Mouse (Mus musculus): ENCODE measurements around the gene Ccdc110. TPM values are rescaled to one million over a fixed set of nuclear protein-coding genes. Genes with fewer than 3 reads are reported as not detected.

Ccdc110 gene
- total and polyA plus RNA-seq, 2 experiments from 2014 or later: 0.19 TPM; not detected in 1

DNA sequence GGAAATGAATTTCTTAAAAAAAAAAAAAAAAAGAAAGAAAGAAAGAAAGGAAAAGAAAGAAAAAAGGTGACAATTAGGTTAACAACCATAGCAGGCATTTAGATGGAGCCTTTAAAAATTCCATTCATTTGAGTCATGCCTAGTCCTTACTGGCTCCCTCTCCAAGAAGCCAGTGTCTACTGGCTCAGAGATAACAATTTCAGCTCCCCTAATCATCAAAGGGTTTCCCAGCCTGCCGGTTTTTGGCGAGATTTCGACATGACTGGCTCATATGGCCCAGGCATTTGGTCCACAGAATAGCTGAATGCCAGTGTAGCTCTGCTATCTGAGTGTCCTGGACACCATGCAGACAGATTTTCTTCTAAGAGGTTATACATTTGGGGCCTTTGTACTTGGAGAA lies 30.8 kb upstream of the Ccdc110 start:
- Histone ChIP-seq H3K9me3 (ENCODE audit: low read length) (no peaks in the 10 kb centered on the region), H3K4me2 (ENCODE audit: low read depth, low read length) (no peak overlapping the region), H3K9ac (replicated peaks; ENCODE audit: low read length) (no peak overlapping the region), H3K36me3 (ENCODE audit: insufficient read depth, low read length) (no peaks in the 10 kb centered on the region), H3K4me3 (ENCODE audit: low read length) (no peak overlapping the region), H3K27me3 (ENCODE audit: insufficient read depth, low read length) (no peaks in the 10 kb centered on the region), H3K4me1 (ENCODE audit: insufficient read depth, low read length) (no peaks in the 10 kb centered on the region), H3K27ac (no peak overlapping the region)
- DNase-seq (ENCODE audit: low spot score): no peak
- TF ChIP-seq CTCF (IDR thresholded peaks at IDR 0.05; ENCODE audit: low read depth): no peak
- ATAC-seq: no peak
- WGBS: 43% methylated on average over 3 of the region's 3 CpGs

DNA sequence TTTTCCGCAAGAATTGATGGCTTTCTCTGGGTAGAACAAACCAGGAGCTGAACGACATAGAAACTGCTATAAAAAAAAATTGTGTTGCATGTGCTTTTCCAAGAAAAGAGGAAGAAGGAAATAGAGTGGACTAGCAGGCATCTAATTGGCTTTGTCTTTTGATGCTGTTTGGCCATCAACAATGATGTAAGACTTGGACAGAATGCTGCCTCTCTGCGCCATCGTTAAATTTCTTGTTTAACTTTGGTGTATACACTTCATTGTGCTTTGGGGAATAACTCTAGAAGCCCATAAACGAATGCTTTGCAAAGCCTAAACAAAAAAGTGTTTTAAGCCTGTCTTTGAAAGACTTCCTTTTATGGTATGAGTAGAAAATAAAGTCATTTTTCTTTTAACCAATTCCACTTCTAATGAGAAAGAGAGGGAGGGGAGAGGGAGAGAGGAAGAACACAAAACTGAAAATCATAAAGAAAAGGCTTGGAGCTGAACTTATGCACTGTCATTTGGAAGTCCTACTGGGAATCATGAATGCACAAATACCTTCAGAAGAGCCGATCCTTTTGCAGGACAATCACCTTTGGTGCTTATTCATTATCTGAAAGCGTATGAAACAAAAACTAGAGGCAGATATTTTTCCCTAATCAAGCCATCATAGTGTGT lies 28.7 kb upstream of the Ccdc110 start:
- 73% methylated on average over 7 of the region's 7 CpGs for WGBS
- H3K9me3 ChIP-seq (ENCODE audit: low read length): no peaks in the 10 kb centered on the region
- no peaks in the 10 kb centered on the region for H3K4me1 ChIP-seq (ENCODE audit: insufficient read depth, low read length)
- no peak overlapping the region for H3K4me2 ChIP-seq (ENCODE audit: low read depth, low read length)
- H3K36me3 ChIP-seq (ENCODE audit: insufficient read depth, low read length): no peaks in the 10 kb centered on the region
- DNase-seq (ENCODE audit: low spot score) (no peak), ATAC-seq (no peak)
- H3K27ac ChIP-seq: no peak overlapping the region
- H3K27me3 ChIP-seq (ENCODE audit: insufficient read depth, low read length): no peaks in the 10 kb centered on the region
- H3K4me3 ChIP-seq (ENCODE audit: low read length): no peak overlapping the region
- no peak for TF ChIP-seq CTCF (IDR thresholded peaks at IDR 0.05; ENCODE audit: low read depth)
- no peak overlapping the region for H3K9ac ChIP-seq (replicated peaks; ENCODE audit: low read length)

DNA sequence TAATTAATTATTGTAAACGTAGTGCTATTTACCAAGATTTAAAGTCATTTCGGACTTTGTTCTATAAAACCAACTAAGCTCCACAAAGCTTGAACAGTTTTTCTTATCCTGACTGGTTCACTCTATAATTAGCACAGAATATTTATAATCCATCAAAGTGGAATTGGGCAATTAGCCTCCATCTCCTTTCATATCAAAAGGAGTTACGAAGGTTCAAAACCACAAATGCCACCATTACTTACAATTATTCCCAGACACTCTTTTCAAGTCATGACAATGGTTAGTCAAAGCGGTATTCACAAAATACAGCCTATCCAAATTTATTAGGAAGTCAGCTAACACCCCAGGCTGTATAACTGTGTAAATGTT lies 28.2 kb upstream of the Ccdc110 start:
- no peak for DNase-seq (ENCODE audit: low spot score)
- WGBS: 88% methylated on average over 4 of the region's 4 CpGs
- H3K36me3 ChIP-seq (ENCODE audit: insufficient read depth, low read length): no peaks in the 10 kb centered on the region

DNA sequence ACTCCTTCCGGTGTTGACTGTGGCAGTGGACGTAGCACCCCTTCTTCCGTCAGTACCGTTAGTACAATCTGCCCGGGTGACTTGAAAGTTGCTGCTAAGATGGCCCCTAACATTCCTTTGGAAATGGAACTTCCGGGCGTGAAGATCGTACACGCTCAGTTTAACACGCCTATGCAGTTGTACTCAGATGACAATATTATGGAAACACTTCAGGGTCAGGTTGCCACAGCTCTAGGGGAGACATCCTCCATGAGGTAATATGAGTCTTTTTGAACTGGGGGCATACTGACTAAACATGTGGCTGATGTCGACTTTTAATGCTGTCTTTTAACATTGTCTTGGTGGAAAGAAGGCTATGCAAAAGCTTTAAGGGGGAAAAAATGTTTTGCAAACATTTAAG lies 20.7 kb upstream of the Ccdc110 start:
- WGBS: 90% methylated on average over 11 of the region's 11 CpGs
- H3K4me2 ChIP-seq (ENCODE audit: low read depth, low read length): no peak overlapping the region
- ATAC-seq (no peak), DNase-seq (ENCODE audit: low spot score) (no peak)
- no peaks in the 10 kb centered on the region for H3K9me3 ChIP-seq (ENCODE audit: low read length)
- no peaks in the 10 kb centered on the region for H3K27me3 ChIP-seq (ENCODE audit: insufficient read depth, low read length)
- no peak overlapping the region for H3K9ac ChIP-seq (replicated peaks; ENCODE audit: low read length)
- no peaks in the 10 kb centered on the region for H3K4me1 ChIP-seq (ENCODE audit: insufficient read depth, low read length)
- H3K36me3 ChIP-seq (ENCODE audit: insufficient read depth, low read length): no peaks in the 10 kb centered on the region
- H3K4me3 ChIP-seq (ENCODE audit: low read length): no peak overlapping the region
- TF ChIP-seq CTCF (IDR thresholded peaks at IDR 0.05; ENCODE audit: low read depth): no peak
- H3K27ac ChIP-seq: no peak overlapping the region

More for the DNA sequence above, 28.2 kb upstream of the Ccdc110 start:
- Histone ChIP-seq H3K27me3 (ENCODE audit: insufficient read depth, low read length) (no peaks in the 10 kb centered on the region), H3K4me2 (ENCODE audit: low read depth, low read length) (no peak overlapping the region), H3K9me3 (ENCODE audit: low read length) (no peaks in the 10 kb centered on the region), H3K27ac (no peak overlapping the region), H3K4me3 (ENCODE audit: low read length) (no peak overlapping the region), H3K4me1 (ENCODE audit: insufficient read depth, low read length) (no peaks in the 10 kb centered on the region), H3K9ac (replicated peaks; ENCODE audit: low read length) (no peak overlapping the region)
- TF ChIP-seq CTCF (IDR thresholded peaks at IDR 0.05; ENCODE audit: low read depth): no peak
- no peak for ATAC-seq

DNA sequence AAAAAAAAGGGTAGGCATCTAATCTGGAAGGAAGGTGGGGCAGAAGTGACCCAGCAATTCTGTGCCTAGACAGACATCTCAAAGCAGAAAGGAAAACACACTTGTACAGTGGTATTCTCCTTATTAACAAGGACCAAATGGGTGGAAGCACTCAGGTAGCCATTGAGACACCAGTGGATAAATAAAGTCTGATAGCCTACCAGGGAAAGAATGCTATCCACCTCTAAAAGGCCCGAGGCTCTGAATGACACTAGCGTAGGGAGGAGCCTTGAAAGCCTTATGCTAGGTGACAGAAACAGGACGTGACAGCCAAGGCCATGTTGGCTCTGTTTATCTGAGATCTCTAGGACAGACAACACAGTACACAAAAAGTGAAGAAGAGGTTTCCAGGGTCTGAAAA lies 17.9 kb upstream of the Ccdc110 start:
- Histone ChIP-seq H3K4me2 (ENCODE audit: low read depth, low read length) (no peak overlapping the region), H3K9me3 (ENCODE audit: low read length) (no peaks in the 10 kb centered on the region), H3K36me3 (ENCODE audit: insufficient read depth, low read length) (no peaks in the 10 kb centered on the region), H3K4me3 (ENCODE audit: low read length) (no peak overlapping the region), H3K27ac (no peak overlapping the region), H3K27me3 (ENCODE audit: insufficient read depth, low read length) (no peaks in the 10 kb centered on the region), H3K9ac (replicated peaks; ENCODE audit: low read length) (no peak overlapping the region), H3K4me1 (ENCODE audit: insufficient read depth, low read length) (no peaks in the 10 kb centered on the region)
- WGBS: 83% methylated on average over 3 of the region's 3 CpGs
- ATAC-seq (no peak), DNase-seq (ENCODE audit: low spot score) (no peak)
- no peak for TF ChIP-seq CTCF (IDR thresholded peaks at IDR 0.05; ENCODE audit: low read depth)

DNA sequence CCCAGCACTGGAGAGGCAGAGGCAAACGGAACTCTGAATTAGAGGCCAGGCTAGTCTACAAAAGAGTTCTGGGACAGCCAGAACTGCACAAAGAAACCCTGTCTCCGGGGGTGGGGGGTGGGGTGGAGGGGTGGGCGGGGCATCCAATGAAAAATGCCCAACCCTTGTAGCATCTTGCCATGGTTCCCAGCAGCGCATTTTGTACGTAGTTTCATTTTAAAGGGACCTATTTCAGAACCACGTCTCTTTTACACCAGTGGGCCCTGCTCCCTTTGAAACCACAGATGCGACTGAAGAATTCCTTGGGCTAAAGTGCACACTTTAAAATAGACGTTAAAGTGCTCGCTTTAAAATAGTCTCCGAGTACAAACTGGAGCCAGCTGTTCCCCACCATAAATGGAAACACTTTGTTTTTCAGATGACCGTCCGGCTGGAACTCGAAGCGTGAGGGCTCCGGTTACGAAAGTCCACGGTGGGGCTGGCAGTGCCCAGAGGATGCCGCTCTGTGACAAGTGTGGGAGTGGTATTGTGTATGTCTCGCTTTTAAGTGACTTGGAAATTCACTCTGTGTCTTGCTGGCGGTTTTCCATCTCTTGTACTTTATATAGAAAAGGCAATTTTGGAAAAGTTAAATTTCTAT lies 17.3 kb upstream of the Ccdc110 start:
- Histone ChIP-seq H3K9ac (replicated peaks; ENCODE audit: low read length) (no peak overlapping the region), H3K27ac (no peak overlapping the region), H3K4me2 (ENCODE audit: low read depth, low read length) (0 out of 2 replicates have a peak overlapping the region, but pooled peaks have one; percentile 7), H3K36me3 (ENCODE audit: insufficient read depth, low read length) (no peaks in the 10 kb centered on the region), H3K27me3 (ENCODE audit: insufficient read depth, low read length) (no peaks in the 10 kb centered on the region), H3K4me1 (ENCODE audit: insufficient read depth, low read length) (no peaks in the 10 kb centered on the region), H3K4me3 (ENCODE audit: low read length) (no peak overlapping the region), H3K9me3 (ENCODE audit: low read length) (no peaks in the 10 kb centered on the region)
- TF ChIP-seq CTCF (IDR thresholded peaks at IDR 0.05; ENCODE audit: low read depth): no peak
- DNase-seq (ENCODE audit: low spot score) (no peak), ATAC-seq (0 out of 2 replicates have a peak, but pooled peaks have one; percentile 32)
- WGBS: 75% methylated on average over 20 of the region's 20 CpGs

DNA sequence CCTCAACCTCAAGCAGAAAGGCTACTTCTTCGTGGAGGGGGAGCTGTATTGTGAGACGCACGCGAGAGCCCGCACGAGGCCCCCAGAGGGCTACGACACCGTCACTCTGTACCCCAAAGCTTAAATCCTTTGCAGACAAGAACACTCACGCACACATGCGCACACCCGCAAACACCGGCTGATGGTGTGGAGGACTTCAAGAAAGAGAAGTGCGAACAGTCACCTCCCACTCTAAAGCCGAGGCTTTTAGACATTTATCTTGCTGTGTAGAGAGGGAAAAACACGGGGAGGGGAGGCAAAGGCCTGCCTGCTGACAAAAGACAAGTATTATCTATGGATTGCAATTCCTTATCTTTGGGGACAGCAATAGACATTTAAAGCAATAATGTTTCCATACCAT lies 15.5 kb upstream of the Ccdc110 start:
- no peaks in the 10 kb centered on the region for H3K36me3 ChIP-seq (ENCODE audit: insufficient read depth, low read length)
- ATAC-seq (no peak), DNase-seq (ENCODE audit: low spot score) (no peak)
- H3K4me1 ChIP-seq (ENCODE audit: insufficient read depth, low read length): no peaks in the 10 kb centered on the region
- no peaks in the 10 kb centered on the region for H3K27me3 ChIP-seq (ENCODE audit: insufficient read depth, low read length)
- H3K4me2 ChIP-seq (ENCODE audit: low read depth, low read length): no peak overlapping the region
- WGBS: 88% methylated on average over 15 of the region's 15 CpGs
- H3K4me3 ChIP-seq (ENCODE audit: low read length): no peak overlapping the region
- H3K9ac ChIP-seq (replicated peaks; ENCODE audit: low read length): no peak overlapping the region
- H3K9me3 ChIP-seq (ENCODE audit: low read length): no peaks in the 10 kb centered on the region
- TF ChIP-seq CTCF (IDR thresholded peaks at IDR 0.05; ENCODE audit: low read depth): no peak
- no peak overlapping the region for H3K27ac ChIP-seq
